Mouse (Mus musculus) monocyte, adult 2 months (primary cell): ENCODE data around the gene Ptgs2.

Experiments
- DNase-seq, 2 experiments: peaks; one replicate each; pipeline ENCODE4 v3.0.0; 2022; ENCODE audit warnings: low spot score in 2 of 2, low read depth in 1 of 2

Gene Ptgs2

GRCm38 (mm10) chr1:150147272-150147671 lies 47.4 kb downstream of the Ptgs2 start:
- DNase-seq: no peak

DNA sequence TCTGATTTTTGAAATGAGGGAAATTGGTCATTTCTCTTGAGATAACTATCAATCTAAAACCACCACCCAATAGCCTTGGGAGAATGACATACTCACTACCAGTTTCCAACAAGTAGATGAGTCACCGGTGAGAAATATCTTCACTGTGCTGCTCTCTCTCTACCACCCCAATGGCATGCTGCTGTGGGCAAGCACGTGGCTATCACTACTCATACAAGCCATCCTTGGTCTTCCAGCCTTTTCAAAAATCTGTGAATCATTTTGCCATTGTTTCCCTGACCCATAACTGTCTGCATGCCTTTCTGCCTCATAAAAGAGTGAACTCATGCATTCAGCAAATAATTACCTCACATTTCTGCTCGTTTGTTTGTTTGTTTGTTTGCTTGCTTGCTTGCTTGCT lies 51.6 kb downstream of the Ptgs2 start:
- no peak for DNase-seq
